14 mouse cellular contexts compared by ENCODE assay signal in genomic region chr10:93912917-93913316, GRCm38 (mm10).
"Had no signal": no experiment of that assay in that cellular context is flagged by ENCODE, and none has a peak within 500 bp of the region (broad histone marks: within the 10 kb centered on the region; RNA-seq: fewer than 3 reads in every experiment).

No protein-coding gene starts in this region.

- H3K36me3 ChIP-seq: limb, embryonic 12.5 days; midbrain, embryonic 15.5 days; neural tube, embryonic 12.5 days; stomach, embryonic 15.5 days had no signal

- DNase-seq: kidney, adult 18-20 months; kidney, postnatal 10 days; kidney, postnatal 4 days; lung, postnatal 36 days; right cerebral cortex, postnatal 4 days; spleen, adult 18-20 months; thymus, adult 2 months; thymus, postnatal 25 days had no signal

- H3K27ac ChIP-seq: layer of hippocampus, adult 2 months; limb, embryonic 12.5 days; midbrain, embryonic 15.5 days; neural tube, embryonic 12.5 days; stomach, embryonic 15.5 days had no signal

- H3K4me3 ChIP-seq: layer of hippocampus, adult 2 months; limb, embryonic 12.5 days; midbrain, embryonic 15.5 days; neural tube, embryonic 12.5 days; stomach, embryonic 15.5 days had no signal

- H3K9me3 ChIP-seq: midbrain, embryonic 15.5 days; neural tube, embryonic 12.5 days; stomach, embryonic 15.5 days had no signal

- H3K9ac ChIP-seq: limb, embryonic 12.5 days; midbrain, embryonic 15.5 days; neural tube, embryonic 12.5 days; stomach, embryonic 15.5 days had no signal

- H3K27me3 ChIP-seq: limb, embryonic 12.5 days; midbrain, embryonic 15.5 days; neural tube, embryonic 12.5 days had no signal

- H3K4me1 ChIP-seq: midbrain, embryonic 15.5 days; neural tube, embryonic 12.5 days; stomach, embryonic 15.5 days had no signal

- ATAC-seq: midbrain, embryonic 15.5 days had no signal

- H3K4me2 ChIP-seq: limb, embryonic 12.5 days; midbrain, embryonic 11.5 days; midbrain, embryonic 15.5 days; neural tube, embryonic 12.5 days; stomach, embryonic 15.5 days had no signal
